Comparison of ENCODE assay signal across 20 mouse cellular contexts in genomic region chr11:29709512-29709911, GRCm38 (mm10). TPM values are rescaled to one million over a fixed set of nuclear protein-coding genes. Genes with fewer than 3 reads are reported as not detected.
A peak's percentile ranks its signal among the peaks of the same experiment; 100 is the strongest.
DNase-seq lines count a peak whose midpoint lies in the region; ATAC-seq and TF ChIP-seq lines count a peak whose summit lies in the region.
"Had no signal": no experiment of that assay in that cellular context is flagged by ENCODE, and none has a peak within 500 bp of the region (broad histone marks: within the 10 kb centered on the region; RNA-seq: fewer than 3 reads in every experiment).

No protein-coding gene starts in this region.

- TF ChIP-seq CTCF in heart, postnatal 0 days (IDR thresholded peaks at IDR 0.05; ENCODE audit: low read depth) = peak; percentile 34
- TF ChIP-seq CTCF in lung, embryonic 14.5 days (IDR thresholded peaks at IDR 0.05; ENCODE audit: low read depth) = peak; percentile 23; the same call in 1 of the 2 replicates
- no peak for TF ChIP-seq CTCF in lung, adult 2 months (IDR thresholded peaks at IDR 0.05; ENCODE audit: insufficient read depth, low read length)
- peak; percentile 14; the same call in 1 of the 2 replicates for TF ChIP-seq CTCF in E14TG2a.4 (conservative IDR thresholded peaks at IDR 0.05; ENCODE audit: low read length)

- no peak overlapping the region for H3K9ac ChIP-seq in heart, postnatal 0 days (replicated peaks; ENCODE audit: low read depth, low read length)
- no peak overlapping the region for H3K9ac ChIP-seq in heart, embryonic 12.5 days
- H3K9ac ChIP-seq in lung, embryonic 14.5 days = no peak overlapping the region
- H3K9ac ChIP-seq: embryonic facial prominence, embryonic 15.5 days; forebrain, embryonic 12.5 days; hindbrain, embryonic 15.5 days; liver, embryonic 13.5 days; midbrain, embryonic 13.5 days had no signal

- no peak overlapping the region for H3K27ac ChIP-seq in heart, postnatal 0 days (ENCODE audit: low read depth)
- H3K27ac ChIP-seq in heart, embryonic 12.5 days (ENCODE audit: poor library complexity, severe bottlenecking) = no peak overlapping the region
- H3K27ac ChIP-seq in lung, embryonic 14.5 days (ENCODE audit: low read depth) = no peak overlapping the region
- H3K27ac ChIP-seq: embryonic facial prominence, embryonic 15.5 days; forebrain, embryonic 12.5 days; hindbrain, embryonic 15.5 days; liver, embryonic 13.5 days; midbrain, embryonic 13.5 days had no signal

- H3K4me3 ChIP-seq in heart, postnatal 0 days (ENCODE audit: low read depth, low read length) = no peak overlapping the region
- H3K4me3 ChIP-seq in heart, embryonic 12.5 days = no peak overlapping the region
- no peak overlapping the region for H3K4me3 ChIP-seq in lung, embryonic 14.5 days (ENCODE audit: low read depth, low read length)
- H3K4me3 ChIP-seq in lung, adult 2 months (replicated peaks; ENCODE audit: extremely low read depth, low read depth, low read length) = no peak overlapping the region
- no peak overlapping the region for H3K4me3 ChIP-seq in E14TG2a.4 (replicated peaks; ENCODE audit: low read length)
- H3K4me3 ChIP-seq: embryonic facial prominence, embryonic 15.5 days; forebrain, embryonic 12.5 days; hindbrain, embryonic 15.5 days; liver, embryonic 13.5 days; midbrain, embryonic 13.5 days had no signal

- H3K9me3 ChIP-seq in heart, postnatal 0 days (replicated peaks; ENCODE audit: control insufficient read depth, low read length) = no peaks in the 10 kb centered on the region
- no peaks in the 10 kb centered on the region for H3K9me3 ChIP-seq in heart, embryonic 12.5 days (replicated peaks)
- no peaks in the 10 kb centered on the region for H3K9me3 ChIP-seq in lung, embryonic 14.5 days (ENCODE audit: low read depth, low read length)
- no peaks in the 10 kb centered on the region for H3K9me3 ChIP-seq in E14TG2a.4 (ENCODE audit: low read length)
- H3K9me3 ChIP-seq: embryonic facial prominence, embryonic 15.5 days; forebrain, embryonic 12.5 days; hindbrain, embryonic 15.5 days; liver, embryonic 13.5 days; midbrain, embryonic 13.5 days had no signal

- TF ChIP-seq EP300 in heart, postnatal 0 days (IDR thresholded peaks at IDR 0.05; ENCODE audit: low read depth) = no peak

- H3K4me1 ChIP-seq in heart, postnatal 0 days (ENCODE audit: control insufficient read depth, insufficient read depth) = 0 out of 2 replicates have a peak, but pooled peaks cover 4% of the 10 kb centered on the region
- no peaks in the 10 kb centered on the region for H3K4me1 ChIP-seq in heart, embryonic 12.5 days (replicated peaks)
- no peaks in the 10 kb centered on the region for H3K4me1 ChIP-seq in lung, embryonic 14.5 days (ENCODE audit: insufficient read depth)
- H3K4me1 ChIP-seq in lung, adult 2 months (ENCODE audit: control insufficient read depth, insufficient read depth, low read length) = peaks cover 4% of the 10 kb centered on the region
- H3K4me1 ChIP-seq in E14TG2a.4 (replicated peaks; ENCODE audit: low read depth, low read length) = peaks cover 88% of the 10 kb centered on the region
- H3K4me1 ChIP-seq: embryonic facial prominence, embryonic 15.5 days; forebrain, embryonic 12.5 days; liver, embryonic 13.5 days had no signal

- no peak for TF ChIP-seq POLR2A in lung, adult 2 months (IDR thresholded peaks at IDR 0.05; ENCODE audit: borderline replicate concordance, extremely low read depth, low read depth, low read length)

- DNase-seq in heart, postnatal 0 days (ENCODE audit: low spot score) = peak; percentile 22
- peak; percentile 22 for DNase-seq in lung, embryonic 14.5 days
- no peak for DNase-seq in lung, adult 2 months
- DNase-seq in retina, embryonic 14.5 days (ENCODE audit: low spot score) = peak; percentile 31
- no peak for DNase-seq in neural tube, embryonic 10.5 days (ENCODE audit: extremely low spot score, low spot score)
- DNase-seq in ovary, postnatal 10 days (ENCODE audit: low spot score) = no peak
- DNase-seq: adrenal gland, postnatal 10 days; cerebellum, adult 8-10 months; heart, adult 18-20 months; heart, postnatal 14 days; kidney, adult 9 months; liver, embryonic 13.5 days; lung, postnatal 4 days; thymus, adult 18-20 months had no signal

- H3K36me3 ChIP-seq in heart, postnatal 0 days (replicated peaks; ENCODE audit: control insufficient read depth, insufficient read depth, low read length) = peaks cover 32% of the 10 kb centered on the region
- peaks cover 43% of the 10 kb centered on the region for H3K36me3 ChIP-seq in heart, embryonic 12.5 days
- peaks cover 19% of the 10 kb centered on the region; the same call in 1 of the 2 replicates for H3K36me3 ChIP-seq in lung, embryonic 14.5 days (ENCODE audit: insufficient read depth)
- peaks cover 78% of the 10 kb centered on the region for H3K36me3 ChIP-seq in E14TG2a.4 (ENCODE audit: insufficient read depth, low read length)
- H3K36me3 ChIP-seq: liver, embryonic 13.5 days had no signal

- H3K4me2 ChIP-seq in heart, postnatal 0 days (ENCODE audit: low read depth, low read length) = no peak overlapping the region
- no peak overlapping the region for H3K4me2 ChIP-seq in heart, embryonic 12.5 days
- H3K4me2 ChIP-seq in lung, embryonic 14.5 days = no peak overlapping the region
- H3K4me2 ChIP-seq: embryonic facial prominence, embryonic 15.5 days; forebrain, embryonic 12.5 days; hindbrain, embryonic 15.5 days; liver, embryonic 13.5 days; midbrain, embryonic 13.5 days had no signal

- no peaks in the 10 kb centered on the region for H3K27me3 ChIP-seq in heart, postnatal 0 days (ENCODE audit: control insufficient read depth, insufficient read depth, low read length)
- H3K27me3 ChIP-seq in heart, embryonic 12.5 days (replicated peaks) = no peaks in the 10 kb centered on the region
- no peaks in the 10 kb centered on the region for H3K27me3 ChIP-seq in lung, embryonic 14.5 days (ENCODE audit: insufficient read depth, low read length)
- H3K27me3 ChIP-seq in E14TG2a.4 (ENCODE audit: insufficient read depth, low read length) = no peaks in the 10 kb centered on the region
- H3K27me3 ChIP-seq: embryonic facial prominence, embryonic 15.5 days; forebrain, embryonic 12.5 days; hindbrain, embryonic 15.5 days; liver, embryonic 13.5 days; midbrain, embryonic 13.5 days had no signal

- ATAC-seq in heart, postnatal 0 days (ENCODE audit: insufficient read depth, low read depth) = no peak
- ATAC-seq in heart, embryonic 12.5 days (ENCODE audit: insufficient number of reproducible peaks, low FRiP score) = no peak
- no peak for ATAC-seq in lung, embryonic 14.5 days (ENCODE audit: insufficient read depth)
- ATAC-seq: midbrain, embryonic 13.5 days had no signal

RNA-seq across cellular contexts. Expression of gene Rtn4, which starts 16.8 kb away (rescaled TPM):
- 149 and 154 TPM in 2 replicates for total RNA-seq in heart, postnatal 0 days (2014; rRNA removed; ENCODE audit: low replicate concordance)
- polyA plus RNA-seq in heart, postnatal 0 days (2015; fragmentation: Nextera tagmentation; extraction: Ambion mirVana) = 48.0 and 48.9 TPM in 2 replicates
- polyA plus RNA-seq in heart, embryonic 12.5 days (2016; fragmentation: Nextera tagmentation; extraction: Ambion mirVana) = 77.8 and 81.6 TPM in 2 replicates
- 54.2 and 54.4 TPM in 2 replicates for polyA plus RNA-seq in lung, embryonic 14.5 days (2014; fragmentation: Nextera tagmentation; extraction: Ambion mirVana)
- polyA plus RNA-seq in lung, adult 2 months (2012; rRNA removed) = 108 and 133 TPM in 2 replicates

Comparison
In these comparisons a context has a peak if more than half of its experiments do, and no peak if none do; other contexts are left out.
1. DNase-seq: peak in heart, postnatal 0 days (single experiment), lung, embryonic 14.5 days (single experiment) and retina, embryonic 14.5 days (single experiment); none in lung, adult 2 months (single experiment), neural tube, embryonic 10.5 days (single experiment) and ovary, postnatal 10 days (single experiment).